Mouse (Mus musculus) lung, adult 2 months (tissue): Measurements from ENCODE around the gene Srpr.

Experiments used
- CTCF ChIP-seq: fragments of 200-500 bp; IDR thresholded peaks from 2 replicates; pipeline ENCODE4 v1.5.1; 2011; ENCODE audit warnings: mild to moderate bottlenecking, low read length, control low read depth; ENCODE audit not compliant: insufficient read depth
- POLR2A ChIP-seq: fragments of 200-500 bp; IDR thresholded peaks from 2 replicates; pipeline ENCODE4 v1.6.1; 2011; ENCODE audit warnings: low read depth, mild to moderate bottlenecking, control low read depth, low read length, borderline replicate concordance; ENCODE audit errors: extremely low read depth

DNA sequence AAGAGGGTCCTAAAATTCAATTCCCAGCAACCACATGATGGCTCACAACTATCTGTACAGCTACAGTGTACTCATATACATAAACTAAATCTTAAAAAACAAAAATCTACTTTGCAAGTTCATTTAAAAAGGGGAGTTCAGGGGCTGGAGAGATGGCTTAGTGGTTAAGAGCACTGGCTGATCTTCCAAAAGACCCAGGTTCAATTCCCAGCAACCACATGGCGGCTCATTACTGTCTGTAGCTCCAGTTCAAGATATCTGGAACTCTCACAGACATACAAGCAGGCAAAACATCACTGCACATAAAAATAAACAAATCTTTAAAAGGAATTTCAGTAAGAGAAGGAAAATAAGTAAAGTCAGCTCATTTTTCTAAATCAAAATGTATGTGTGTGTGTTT is 38.4 kb downstream of the Srpr start:
- TF ChIP-seq POLR2A (no peak), CTCF (no peak)
